In genomic region chr2:117121212-117121983, GRCm38 (mm10) we compare ENCODE assay signal across 7 mouse cellular contexts. TPM values are rescaled to one million over a fixed set of nuclear protein-coding genes. Genes with fewer than 3 reads are reported as not detected.
DNase-seq lines count a peak whose midpoint lies in the region; ATAC-seq and TF ChIP-seq lines count a peak whose summit lies in the region.

Gene Spred1 (plus strand): TSS chr2:117121374.

- H3K4me3 ChIP-seq in ES-Bruce4 (ENCODE audit: low read depth, low read length), result peak within 1 kb of the TSS; percentile 64
- H3K4me3 ChIP-seq in embryonic facial prominence, embryonic 10.5 days, result peak within 1 kb of the TSS; percentile 92
- H3K4me3 ChIP-seq in heart, embryonic 16.5 days (ENCODE audit: low read length), result peak within 1 kb of the TSS; percentile 81
- H3K4me3 ChIP-seq in lung, embryonic 15.5 days, result peak within 1 kb of the TSS; percentile 95

- H3K36me3 ChIP-seq in ES-Bruce4 (ENCODE audit: control insufficient read depth, insufficient read depth, low read length, poor library complexity, severe bottlenecking), result no peaks in the 10 kb centered on the region
- H3K36me3 ChIP-seq in embryonic facial prominence, embryonic 10.5 days (replicated peaks), result no peaks in the 10 kb centered on the region; the same call in 1 of the 2 replicates
- no peaks in the 10 kb centered on the region for H3K36me3 ChIP-seq in heart, embryonic 16.5 days (ENCODE audit: control insufficient read depth, insufficient read depth)
- no peaks in the 10 kb centered on the region for H3K36me3 ChIP-seq in lung, embryonic 15.5 days

- peak; percentile 2 for ATAC-seq in activated CD4-positive, CD25-positive, alpha-beta regulatory T cell, adult 4 months
- peak; percentile 3 for ATAC-seq in heart, embryonic 16.5 days (replicated peaks; ENCODE audit: extremely low read depth, insufficient read depth, low FRiP score)
- ATAC-seq in lung, embryonic 15.5 days (ENCODE audit: borderline replicate concordance, extremely low read depth, low FRiP score, low TSS enrichment), result peak; percentile 44

- H3K9ac ChIP-seq in ES-Bruce4 (ENCODE audit: low read depth, poor library complexity, severe bottlenecking), result peak within 1 kb of the TSS; percentile 99
- peak within 1 kb of the TSS; percentile 96 for H3K9ac ChIP-seq in heart, embryonic 16.5 days (ENCODE audit: low read length)
- peak within 1 kb of the TSS; percentile 99 for H3K9ac ChIP-seq in lung, embryonic 15.5 days

- TF ChIP-seq CTCF in ES-Bruce4 (IDR thresholded peaks at IDR 0.05; ENCODE audit: low read depth, low read length), result no peak

- H3K4me1 ChIP-seq in ES-Bruce4 (ENCODE audit: control insufficient read depth, insufficient read depth, low read length), result peaks cover 1% of the 10 kb centered on the region
- peaks cover 38% of the 10 kb centered on the region for H3K4me1 ChIP-seq in embryonic facial prominence, embryonic 10.5 days
- peaks cover 16% of the 10 kb centered on the region for H3K4me1 ChIP-seq in heart, embryonic 16.5 days (ENCODE audit: control insufficient read depth, insufficient read depth, low read length)
- H3K4me1 ChIP-seq in lung, embryonic 15.5 days, result peaks cover 23% of the 10 kb centered on the region

- TF ChIP-seq EP300 in ES-Bruce4 (IDR thresholded peaks at IDR 0.05; ENCODE audit: insufficient read depth, low read depth, low read length), result no peak

- H3K4me2 ChIP-seq in heart, embryonic 16.5 days (ENCODE audit: low read depth, low read length), result peak within 1 kb of the TSS; percentile 94
- H3K4me2 ChIP-seq in lung, embryonic 15.5 days, result peak within 1 kb of the TSS; percentile 60

- WGBS in embryonic facial prominence, embryonic 10.5 days, result 3% methylated on average over 99 of the region's 99 CpGs
- under 1% methylated on average over 97 of the region's 99 CpGs for WGBS in heart, embryonic 16.5 days
- WGBS in lung, embryonic 15.5 days, result under 1% methylated on average over 53 of the region's 99 CpGs

- peak within 1 kb of the TSS; percentile 87 for H3K27ac ChIP-seq in ES-Bruce4 (ENCODE audit: insufficient read depth, low read length)
- H3K27ac ChIP-seq in embryonic facial prominence, embryonic 10.5 days (replicated peaks), result peak within 1 kb of the TSS; percentile 99
- peak within 1 kb of the TSS; percentile 100 for H3K27ac ChIP-seq in heart, embryonic 16.5 days (ENCODE audit: low read length)
- peak within 1 kb of the TSS; percentile 100 for H3K27ac ChIP-seq in lung, embryonic 15.5 days

- H3K27me3 ChIP-seq in ES-Bruce4 (ENCODE audit: control insufficient read depth, insufficient read depth, low read length, poor library complexity, severe bottlenecking), result no peaks in the 10 kb centered on the region
- H3K27me3 ChIP-seq in embryonic facial prominence, embryonic 10.5 days (replicated peaks; ENCODE audit: low read depth, poor library complexity, severe bottlenecking), result no peaks in the 10 kb centered on the region
- H3K27me3 ChIP-seq in heart, embryonic 16.5 days (ENCODE audit: control insufficient read depth, insufficient read depth, low read length), result no peaks in the 10 kb centered on the region
- no peaks in the 10 kb centered on the region for H3K27me3 ChIP-seq in lung, embryonic 15.5 days

- no peak for TF ChIP-seq POLR2A in ES-Bruce4 (IDR thresholded peaks at IDR 0.05; ENCODE audit: insufficient read depth, low read length)

- DNase-seq in embryonic facial prominence, embryonic 10.5 days (ENCODE audit: low spot score), result peak; percentile 76
- peak; percentile 13 to 53 for DNase-seq in kidney, postnatal 25 days
- DNase-seq in right cerebral cortex, postnatal 14 days, result peak; percentile 15

- no peaks in the 10 kb centered on the region for H3K9me3 ChIP-seq in ES-Bruce4 (replicated peaks; ENCODE audit: control insufficient read depth, insufficient read depth, low read length, poor library complexity, severe bottlenecking)
- H3K9me3 ChIP-seq in embryonic facial prominence, embryonic 10.5 days, result no peaks in the 10 kb centered on the region
- no peaks in the 10 kb centered on the region for H3K9me3 ChIP-seq in heart, embryonic 16.5 days (replicated peaks; ENCODE audit: control insufficient read depth, low read length)
- no peaks in the 10 kb centered on the region for H3K9me3 ChIP-seq in lung, embryonic 15.5 days

RNA-seq across cellular contexts. Expression of gene Spred1, which starts in this region (rescaled TPM):
- polyA plus RNA-seq in ES-Bruce4 (2011; ENCODE audit: insufficient read depth, insufficient read length, low read depth, missing spikeins), result 41.1 and 43.1 TPM in 2 replicates
- polyA plus RNA-seq in activated CD4-positive, CD25-positive, alpha-beta regulatory T cell, adult 4 months (2017; shearing (Covaris generic)), result 1 to 10 TPM; 1.8 to 2.2 TPM
- polyA plus RNA-seq in embryonic facial prominence, embryonic 10.5 days (2016; fragmentation: Nextera tagmentation; extraction: Ambion mirVana), result 13.8 and 14.5 TPM in 2 replicates
- polyA plus RNA-seq in heart, embryonic 16.5 days (2015; fragmentation: Nextera tagmentation; extraction: Ambion mirVana), result 3.7 and 5.2 TPM in 2 replicates
- 18.4 and 20.6 TPM in 2 replicates for polyA plus RNA-seq in lung, embryonic 15.5 days (2015; fragmentation: Nextera tagmentation; extraction: Ambion mirVana)

Comparison
In these comparisons a context has a peak if more than half of its experiments do, and no peak if none do; other contexts are left out.
1. Peak in every context shown above with its lines: DNase-seq, ATAC-seq, H3K4me3 ChIP-seq and H3K27ac ChIP-seq.
2. DNase-seq: peak in every context shown above with its lines; median percentile 76 in embryonic facial prominence, embryonic 10.5 days; 33 in kidney, postnatal 25 days; 15 in right cerebral cortex, postnatal 14 days.